Mouse (Mus musculus) gastrocnemius, postnatal 36 days (tissue): ENCODE data around the gene Lancl1. TPM values are rescaled to one million over a fixed set of nuclear protein-coding genes. Genes with fewer than 3 reads are reported as not detected.

ENCODE experiments used
- DNase-seq, 2 experiments: peaks; one replicate each; pipeline ENCODE4 v3.0.0; 2022
- intact Hi-C: fragments of 180-260 bp; cut with DNase I; formaldehyde crosslinking; loops from one replicate; pipeline ENCODE4 v1.15.1; 2025
- total RNA-seq, 2 experiments: library from RNA; stranded (reverse); gene quantifications; 2 replicates each; pipeline ENCODE4 v1.2.3; 2021

Lancl1 gene
- total RNA-seq, 2 experiments from 2014 or later = 33.7 to 35.5 TPM

DNA sequence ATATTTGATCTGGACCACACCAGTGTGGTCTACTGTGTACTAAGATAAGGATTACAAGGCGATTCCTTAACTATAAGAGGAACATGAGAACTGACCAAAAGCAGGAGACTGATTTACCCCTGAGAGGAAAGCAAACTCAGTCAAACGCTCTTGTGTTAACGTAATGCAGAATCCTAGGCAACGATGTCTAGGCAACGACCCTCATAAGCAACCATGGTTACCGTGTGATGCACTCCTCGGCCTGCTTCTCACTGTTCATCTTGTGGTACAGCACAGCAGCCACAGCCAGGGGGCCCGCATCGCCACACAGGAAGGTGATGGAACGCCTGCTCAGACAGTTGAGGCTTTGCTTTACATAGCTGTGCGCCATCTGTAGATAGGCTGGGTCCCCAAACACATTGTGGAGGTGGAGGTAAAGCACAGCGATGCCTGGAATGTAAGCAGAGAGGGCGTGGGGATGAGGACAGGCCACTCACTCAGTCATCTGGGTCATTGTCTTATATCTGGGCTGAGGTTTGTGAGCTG, 18.0 kb downstream of the Lancl1 start:
- intact Hi-C loops = no loop called here
- no peak for DNase-seq

GRCm38 (mm10) chr1:67017101-67017870, 21.4 kb downstream of the Lancl1 start:
- DNase-seq = no peak
- intact Hi-C loops = no loop called here

- DNase-seq = no peak
- intact Hi-C loops = no loop called here
Measured at GRCm38 (mm10) chr1:67014205-67014604, 24.5 kb downstream of the Lancl1 start.

DNA sequence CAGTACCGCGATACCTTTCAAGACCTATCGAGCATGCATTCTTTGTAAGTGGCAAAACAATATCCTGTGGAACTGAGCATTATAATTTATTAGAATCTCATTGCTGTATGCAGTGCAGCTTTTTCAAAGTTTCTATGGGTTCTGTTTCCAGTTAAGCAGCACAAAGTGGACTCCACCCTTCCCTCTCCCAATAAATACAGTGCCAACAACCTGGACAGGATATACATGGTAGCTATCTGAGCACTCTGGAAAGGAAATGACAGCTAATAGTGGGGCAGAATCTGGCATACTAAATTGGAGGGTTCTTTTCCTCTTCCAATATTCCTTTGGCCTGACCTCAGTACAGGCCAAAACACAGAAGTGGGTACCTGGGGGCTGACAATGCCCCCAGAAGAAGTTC, 28.2 kb downstream of the Lancl1 start:
- no peak for DNase-seq
- intact Hi-C loops = no loop called here

DNA sequence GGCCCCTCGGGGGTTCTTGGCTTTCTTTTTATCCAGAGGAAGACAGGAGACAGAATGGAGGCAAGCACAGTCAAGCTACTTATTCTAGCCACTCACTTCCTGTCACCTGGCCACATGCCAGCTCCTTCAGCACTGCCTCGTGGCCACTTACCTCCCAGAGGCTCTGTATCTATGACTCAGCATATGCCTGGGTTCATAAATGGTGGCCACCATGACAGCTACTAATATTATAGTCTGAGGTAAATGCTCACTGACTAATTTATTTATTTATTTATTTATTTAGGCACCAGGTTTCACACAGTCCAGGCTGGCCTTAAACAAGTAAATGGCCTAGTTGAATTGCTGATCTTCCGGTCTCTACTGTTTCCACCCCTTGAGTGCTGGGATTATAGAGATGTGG, 35.0 kb downstream of the Lancl1 start:
- intact Hi-C loops = no loop called here
- no peak for DNase-seq

GRCm38 (mm10) chr1:67002226-67002625, 36.4 kb downstream of the Lancl1 start:
- no peak for DNase-seq
- intact Hi-C loops = no loop called here

- intact Hi-C loops = no loop called here
- no peak for DNase-seq
Measured at GRCm38 (mm10) chr1:67001367-67001766, 37.3 kb downstream of the Lancl1 start.

- intact Hi-C loops = no loop called here
- DNase-seq = no peak
Measured at GRCm38 (mm10) chr1:67000484-67000883, 38.2 kb downstream of the Lancl1 start.

GRCm38 (mm10) chr1:66998601-66999000, 40.1 kb downstream of the Lancl1 start:
- intact Hi-C loops = no loop called here
- no peak for DNase-seq

DNA sequence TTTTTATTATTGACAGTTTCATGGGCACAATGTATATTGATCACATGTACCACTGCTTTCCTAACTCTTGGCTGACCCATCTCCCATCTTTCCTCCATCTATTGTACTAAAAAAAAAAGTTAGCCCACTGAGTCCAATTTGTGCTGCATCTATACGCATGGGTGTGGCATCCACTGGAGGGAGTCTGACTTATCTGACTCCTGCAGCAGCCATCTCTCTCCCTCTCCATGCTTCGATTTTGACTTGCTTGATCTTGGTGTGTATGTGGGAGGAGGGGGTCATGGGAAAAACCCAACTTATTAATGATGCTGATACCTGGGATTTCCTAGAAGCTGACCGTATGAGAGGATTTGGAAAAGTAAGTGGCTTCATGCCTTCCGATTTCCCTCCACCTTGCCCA, 40.5 kb downstream of the Lancl1 start:
- intact Hi-C loops = no loop called here
- DNase-seq = no peak

GRCm38 (mm10) chr1:66996819-66997218, 41.9 kb downstream of the Lancl1 start:
- DNase-seq = no peak
- intact Hi-C loops = no loop called here

DNA sequence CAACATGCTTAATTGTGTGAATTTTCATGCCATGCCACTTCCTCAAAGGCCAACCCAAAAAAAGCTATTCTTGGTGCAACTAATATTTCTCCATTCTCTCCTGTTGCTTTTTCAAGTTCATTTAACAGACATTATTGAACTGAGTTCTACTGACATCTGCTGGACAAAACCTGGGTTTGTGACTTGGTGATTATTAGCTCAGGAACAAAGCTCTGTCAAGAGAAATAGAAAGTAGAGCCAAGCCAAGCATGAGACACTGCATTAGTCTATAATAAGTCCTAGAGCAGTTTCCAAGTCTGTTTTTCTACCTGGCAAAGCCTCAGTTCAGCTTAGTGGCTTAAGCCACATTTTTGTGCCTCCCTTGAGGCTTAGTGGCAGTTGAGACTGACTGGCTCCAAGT, 45.9 kb downstream of the Lancl1 start:
- DNase-seq = peak in 1 of 2 experiments; percentile 8
- intact Hi-C loops = loop anchor here (2.0 kb wide), 1 partner anchor 98 kb away; no protein-coding TSS in a partner anchor

- no peak for DNase-seq
- intact Hi-C loops = no loop called here
Measured at GRCm38 (mm10) chr1:66987558-66988190, 51.0 kb downstream of the Lancl1 start.

DNA sequence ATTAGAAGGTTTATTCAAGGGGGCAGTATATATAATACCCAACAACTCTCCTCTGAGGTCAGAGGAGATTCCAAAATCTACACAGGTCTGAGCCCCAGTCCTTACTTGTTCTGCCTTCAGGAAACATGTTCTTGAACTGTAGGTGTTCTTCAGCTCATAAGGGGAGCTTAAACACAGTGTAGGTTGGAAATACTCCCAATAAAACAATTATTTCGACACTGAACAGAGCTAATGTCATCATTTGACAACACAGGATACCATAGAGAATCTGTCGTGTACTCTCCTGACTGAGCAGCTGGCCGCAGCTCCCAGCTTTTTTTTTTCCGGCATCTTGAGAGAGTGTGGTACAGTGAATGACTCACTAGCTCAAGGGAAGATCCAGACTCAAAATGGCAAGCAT, 52.8 kb downstream of the Lancl1 start:
- no peak for DNase-seq
- intact Hi-C loops = no loop called here

DNA sequence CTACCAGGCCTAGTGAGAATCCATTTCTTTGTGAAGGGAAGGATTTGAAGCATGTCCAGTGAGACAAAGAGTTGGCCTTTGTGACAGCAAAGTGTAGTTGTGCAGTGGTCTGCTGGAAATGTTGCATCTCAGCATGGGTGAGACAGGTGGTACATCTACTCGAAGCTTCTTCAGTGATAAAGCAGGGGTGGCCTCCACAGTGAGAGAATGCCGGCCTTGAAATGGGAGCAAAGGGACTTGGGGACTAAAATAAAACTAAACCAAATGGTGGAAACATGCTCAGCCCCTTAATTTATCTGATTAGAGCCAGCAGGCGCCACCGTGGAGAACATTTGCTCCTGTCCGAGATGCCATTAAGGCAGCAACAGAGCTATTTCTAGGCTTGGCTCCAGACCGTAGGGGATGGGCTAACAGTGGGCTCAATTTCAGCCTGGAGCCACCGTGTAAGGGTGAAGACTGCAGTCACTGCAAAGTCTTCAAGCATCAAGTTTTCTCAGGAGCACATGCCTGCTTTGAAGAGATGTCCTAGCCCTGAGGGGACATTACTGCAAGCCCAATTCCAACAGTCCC, 53.5 kb downstream of the Lancl1 start:
- DNase-seq = peak; percentile 10 to 28
- intact Hi-C loops = no loop called here

- intact Hi-C loops = loop anchor here (5.0 kb wide), 1 partner anchor 33 kb away; the partner anchor contains the start of gene Myl1
- no peak for DNase-seq
Measured at GRCm38 (mm10) chr1:66980129-66980528, 58.5 kb downstream of the Lancl1 start.

- intact Hi-C loops = no loop called here
- DNase-seq = no peak
Measured at GRCm38 (mm10) chr1:66975456-66975855, 63.2 kb downstream of the Lancl1 start.

DNA sequence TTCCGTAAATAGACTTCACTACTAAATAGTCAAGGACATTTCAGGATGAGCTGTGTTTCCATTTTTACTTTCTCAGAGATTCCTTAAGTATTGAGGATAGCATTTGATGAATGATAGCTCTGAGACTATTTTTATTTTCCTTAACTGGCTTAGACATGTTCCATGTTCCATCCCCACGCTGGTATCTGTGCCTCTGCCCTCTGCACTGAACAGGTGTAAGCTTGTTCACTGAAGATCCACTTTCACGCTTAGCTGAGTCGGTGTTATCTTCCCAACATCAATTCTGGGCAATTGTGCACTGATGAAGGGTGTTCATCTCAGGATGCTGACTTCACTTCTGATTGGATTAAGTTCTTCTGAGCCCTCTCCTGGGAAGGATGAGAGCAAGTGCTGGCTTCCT, 73.8 kb downstream of the Lancl1 start:
- intact Hi-C loops = no loop called here
- no peak for DNase-seq

GRCm38 (mm10) chr1:66960536-66961243, 78.0 kb downstream of the Lancl1 start:
- no peak for DNase-seq
- intact Hi-C loops = no loop called here

DNA sequence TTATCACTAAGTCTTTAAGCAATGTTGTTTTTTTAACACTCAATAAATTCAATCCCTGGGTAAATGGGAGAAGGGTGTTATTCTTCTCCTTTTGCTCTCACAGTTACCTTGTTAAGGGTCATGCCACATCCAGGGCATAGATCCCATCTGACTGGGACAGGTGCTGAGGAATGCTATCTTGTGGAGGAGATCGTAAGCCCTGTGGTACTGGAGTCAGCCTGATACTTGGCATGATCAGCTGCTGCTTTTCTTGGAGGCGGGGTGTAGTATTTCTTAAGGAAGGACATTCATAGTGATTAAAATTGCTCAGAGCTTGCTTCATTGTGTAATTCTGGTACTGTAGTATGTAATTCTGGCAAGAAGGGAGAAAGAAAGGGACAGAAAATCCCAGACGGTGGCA, 81.3 kb downstream of the Lancl1 start:
- no peak for DNase-seq
- intact Hi-C loops = no loop called here

- intact Hi-C loops = no loop called here
- DNase-seq = no peak
Measured at GRCm38 (mm10) chr1:66951086-66951485, 87.6 kb downstream of the Lancl1 start.
